Mouse (Mus musculus) liver, embryonic 14.5 days (tissue): ENCODE data around the gene Pdlim4. TPM values are rescaled to one million over a fixed set of nuclear protein-coding genes. Genes with fewer than 3 reads are reported as not detected.

Experiments used
- ATAC-seq: fragments of 200-750 bp; cut with Nextera tagmentation; 2 replicates; pipeline ENCODE4 v1.8.0; 2017; ENCODE audit warnings: moderate number of reproducible peaks, mild to moderate bottlenecking, moderate library complexity; ENCODE audit not compliant: insufficient read depth
- DNase-seq, 3 experiments: peaks; one replicate each; pipeline ENCODE4 v3.0.0-alpha.2; 2012 to 2013; ENCODE audit warnings: low read depth in 3 of 3, low spot score in 3 of 3
- H3K27ac ChIP-seq: fragments of 300-500 bp; sonication (generic); 2 replicates; pipeline ENCODE4 v1.5.1; 2014; ENCODE audit warnings: moderate library complexity, mild to moderate bottlenecking, control low read depth, inconsistent platforms
- H3K27me3 ChIP-seq: fragments of 300-500 bp; sonication (generic); 2 replicates; pipeline ENCODE4 v1.6.1; 2014; ENCODE audit warnings: mild to moderate bottlenecking, low read length, moderate library complexity; ENCODE audit not compliant: control insufficient read depth, insufficient read depth
- H3K36me3 ChIP-seq: fragments of 300-500 bp; sonication (generic); replicated peaks from 2 replicates; pipeline ENCODE4 v1.6.1; 2014; ENCODE audit warnings: low read depth; ENCODE audit not compliant: control insufficient read depth, insufficient read depth
- H3K4me1 ChIP-seq, 2 experiments: fragments of 200-500 bp in 1 of 2; fragments of 300-500 bp in 1 of 2; sonication (generic) in 1 of 2; replicated peaks; 2 replicates each; pipeline ENCODE4 v1.6.1; 2012 to 2014; ENCODE audit warnings: antibody characterized with exemption in 1 of 2, inconsistent platforms in 1 of 2, low read length in 1 of 2; ENCODE audit not compliant: control insufficient read depth in 2 of 2, insufficient read depth in 2 of 2
- H3K4me2 ChIP-seq: fragments of 300-500 bp; sonication (generic); 2 replicates; pipeline ENCODE4 v1.6.1; 2014; ENCODE audit warnings: low read depth, mild to moderate bottlenecking, control low read depth, moderate library complexity
- H3K4me3 ChIP-seq, 2 experiments: fragments of 200-500 bp in 1 of 2; fragments of 300-500 bp in 1 of 2; sonication (generic) in 1 of 2; 2 replicates each; pipeline ENCODE4 v1.5.1; 2012 to 2014; ENCODE audit warnings: low read depth in 2 of 2, low read length in 2 of 2, mild to moderate bottlenecking in 2 of 2, control low read depth in 1 of 2, inconsistent platforms in 1 of 2, moderate library complexity in 1 of 2; ENCODE audit not compliant: insufficient read depth in 1 of 2
- H3K9ac ChIP-seq: fragments of 300-500 bp; sonication (generic); replicated peaks from 2 replicates; pipeline ENCODE4 v1.6.1; 2014; ENCODE audit warnings: mild to moderate bottlenecking, control low read depth, moderate library complexity
- H3K9me3 ChIP-seq: fragments of 300-500 bp; sonication (generic); 2 replicates; pipeline ENCODE4 v1.6.1; 2016; ENCODE audit warnings: low read length, mixed read lengths; ENCODE audit not compliant: control insufficient read depth
- CTCF ChIP-seq: IDR thresholded peaks from 2 replicates; pipeline ENCODE4 v1.5.1; 2016; ENCODE audit warnings: antibody characterized with exemption, low read depth, control low read depth
- EP300 ChIP-seq: IDR thresholded peaks from 2 replicates; pipeline ENCODE4 v1.6.1; 2016; ENCODE audit warnings: antibody characterized with exemption, low read depth
- WGBS: fragments of 180-500 bp; shearing (Covaris S2); extraction: QIAGEN DNeasy Blood & Tissue Kit; methylation state at CpG from one replicate; pipeline ENCODE4 v1.1.7; 2014; ENCODE audit not compliant: insufficient replicate concordance; 5-methylcytosine and 5-hydroxymethylcytosine counted together
- polyA plus RNA-seq, 2 experiments: library from polyadenylated mRNA; depleted of rRNA in 1 of 2; stranded (reverse) in 1 of 2; unstranded in 1 of 2; fragments of >200 nt; fragmentation: Nextera tagmentation in 1 of 2; extraction: Ambion mirVana in 1 of 2; gene quantifications; 2 replicates each; pipeline versions ENCODE4 v1.2.1 to v1.2.3; 2012 to 2014

The Pdlim4 gene
- polyA plus RNA-seq, 2 experiments, result 2.1 to 2.4 TPM

- TF ChIP-seq EP300, result no peak
- TF ChIP-seq CTCF, result peak; percentile 74
- Histone ChIP-seq H3K4me3 (no peak overlapping the region), H3K4me2 (no peak overlapping the region), H3K9me3 (no peaks in the 10 kb centered on the region), H3K9ac (no peak overlapping the region), H3K36me3 (no peaks in the 10 kb centered on the region), H3K4me1 (peaks cover 0 to 6% of the 10 kb centered on the region in 2 experiments; a peak in 2 of 4 replicates), H3K27ac (no peak overlapping the region), H3K27me3 (no peaks in the 10 kb centered on the region)
- 2% methylated on average over 3 of the region's 3 CpGs for WGBS
- ATAC-seq, result no peak
- DNase-seq, result no peak
Measured at GRCm38 (mm10) chr11:54093000-54093399, 24.2 kb upstream of the Pdlim4 start.

- DNase-seq (no peak), ATAC-seq (no peak)
- Histone ChIP-seq H3K27me3 (no peaks in the 10 kb centered on the region), H3K9me3 (no peaks in the 10 kb centered on the region), H3K27ac (no peak overlapping the region), H3K4me1 (peaks cover 0 to 6% of the 10 kb centered on the region in 2 experiments; a peak in 2 of 4 replicates), H3K9ac (no peak overlapping the region), H3K4me3 (no peak overlapping the region), H3K4me2 (no peak overlapping the region), H3K36me3 (no peaks in the 10 kb centered on the region)
- TF ChIP-seq EP300, result no peak
- TF ChIP-seq CTCF, result no peak
- WGBS, result 22% methylated on average over 7 of the region's 7 CpGs
Measured at GRCm38 (mm10) chr11:54092188-54092587, 23.4 kb upstream of the Pdlim4 start.

GRCm38 (mm10) chr11:54091726-54092125 is 22.9 kb upstream of the Pdlim4 start:
- no peaks in the 10 kb centered on the region for H3K9me3 ChIP-seq
- no peak overlapping the region for H3K27ac ChIP-seq
- TF ChIP-seq EP300, result no peak
- no peak for TF ChIP-seq CTCF
- peaks cover 0 to 6% of the 10 kb centered on the region in 2 experiments; a peak in 2 of 4 replicates for H3K4me1 ChIP-seq
- no peak overlapping the region for H3K4me3 ChIP-seq
- ATAC-seq (no peak), DNase-seq (no peak)
- H3K4me2 ChIP-seq, result no peak overlapping the region
- H3K9ac ChIP-seq, result no peak overlapping the region
- H3K36me3 ChIP-seq, result no peaks in the 10 kb centered on the region
- no peaks in the 10 kb centered on the region for H3K27me3 ChIP-seq
- 22% methylated on average over 8 of the region's 8 CpGs for WGBS

GRCm38 (mm10) chr11:54090091-54090879 is 21.5 kb upstream of the Pdlim4 start:
- ATAC-seq, result no peak
- 45% methylated on average over 1 of the region's 1 CpGs for WGBS
- no peaks in the 10 kb centered on the region for H3K27me3 ChIP-seq

GRCm38 (mm10) chr11:54088947-54089317 is 20.1 kb upstream of the Pdlim4 start:
- WGBS, result 52% methylated on average over 5 of the region's 5 CpGs
- Histone ChIP-seq H3K9me3 (no peaks in the 10 kb centered on the region), H3K4me1 (peaks cover 0 to 6% of the 10 kb centered on the region in 2 experiments; a peak in 2 of 4 replicates), H3K27ac (no peak overlapping the region), H3K4me3 (no peak overlapping the region), H3K27me3 (no peaks in the 10 kb centered on the region), H3K4me2 (no peak overlapping the region), H3K9ac (no peak overlapping the region), H3K36me3 (no peaks in the 10 kb centered on the region)
- ATAC-seq (no peak), DNase-seq (peak; percentile 33 to 46 (median 35))
- TF ChIP-seq CTCF, result peak; percentile 84
- TF ChIP-seq EP300, result no peak

More at GRCm38 (mm10) chr11:54090091-54090879, 21.5 kb upstream of the Pdlim4 start:
- no peak for DNase-seq
- TF ChIP-seq EP300 (no peak), CTCF (no peak)
- Histone ChIP-seq H3K4me3 (no peak overlapping the region), H3K36me3 (no peaks in the 10 kb centered on the region), H3K27ac (no peak overlapping the region), H3K4me1 (peaks cover 0 to 6% of the 10 kb centered on the region in 2 experiments; a peak in 2 of 4 replicates), H3K9me3 (no peaks in the 10 kb centered on the region), H3K9ac (no peak overlapping the region), H3K4me2 (no peak overlapping the region)
